Mouse (Mus musculus) liver, embryonic 14.5 days (tissue): ENCODE measurements around the gene Adcy4. TPM values are rescaled to one million over a fixed set of nuclear protein-coding genes. Genes with fewer than 3 reads are reported as not detected.

Source experiments
- ATAC-seq: fragments of 200-750 bp; cut with Nextera tagmentation; 2 replicates; pipeline ENCODE4 v1.8.0; 2017; ENCODE audit warnings: moderate number of reproducible peaks, mild to moderate bottlenecking, moderate library complexity; ENCODE audit not compliant: insufficient read depth
- DNase-seq, 3 experiments: peaks; one replicate each; pipeline ENCODE4 v3.0.0-alpha.2; 2012 to 2013; ENCODE audit warnings: low read depth in 3 of 3, low spot score in 3 of 3
- H3K27ac ChIP-seq: fragments of 300-500 bp; sonication (generic); 2 replicates; pipeline ENCODE4 v1.5.1; 2014; ENCODE audit warnings: moderate library complexity, mild to moderate bottlenecking, control low read depth, inconsistent platforms
- H3K27me3 ChIP-seq: fragments of 300-500 bp; sonication (generic); 2 replicates; pipeline ENCODE4 v1.6.1; 2014; ENCODE audit warnings: mild to moderate bottlenecking, low read length, moderate library complexity; ENCODE audit not compliant: control insufficient read depth, insufficient read depth
- H3K36me3 ChIP-seq: fragments of 300-500 bp; sonication (generic); replicated peaks from 2 replicates; pipeline ENCODE4 v1.6.1; 2014; ENCODE audit warnings: low read depth; ENCODE audit not compliant: control insufficient read depth, insufficient read depth
- H3K4me1 ChIP-seq, 2 experiments: fragments of 200-500 bp in 1 of 2; fragments of 300-500 bp in 1 of 2; sonication (generic) in 1 of 2; replicated peaks; 2 replicates each; pipeline ENCODE4 v1.6.1; 2012 to 2014; ENCODE audit warnings: antibody characterized with exemption in 1 of 2, inconsistent platforms in 1 of 2, low read length in 1 of 2; ENCODE audit not compliant: control insufficient read depth in 2 of 2, insufficient read depth in 2 of 2
- H3K4me2 ChIP-seq: fragments of 300-500 bp; sonication (generic); 2 replicates; pipeline ENCODE4 v1.6.1; 2014; ENCODE audit warnings: low read depth, mild to moderate bottlenecking, control low read depth, moderate library complexity
- H3K4me3 ChIP-seq, 2 experiments: fragments of 200-500 bp in 1 of 2; fragments of 300-500 bp in 1 of 2; sonication (generic) in 1 of 2; 2 replicates each; pipeline ENCODE4 v1.5.1; 2012 to 2014; ENCODE audit warnings: low read depth in 2 of 2, low read length in 2 of 2, mild to moderate bottlenecking in 2 of 2, control low read depth in 1 of 2, inconsistent platforms in 1 of 2, moderate library complexity in 1 of 2; ENCODE audit not compliant: insufficient read depth in 1 of 2
- H3K9ac ChIP-seq: fragments of 300-500 bp; sonication (generic); replicated peaks from 2 replicates; pipeline ENCODE4 v1.6.1; 2014; ENCODE audit warnings: mild to moderate bottlenecking, control low read depth, moderate library complexity
- H3K9me3 ChIP-seq: fragments of 300-500 bp; sonication (generic); 2 replicates; pipeline ENCODE4 v1.6.1; 2016; ENCODE audit warnings: low read length, mixed read lengths; ENCODE audit not compliant: control insufficient read depth
- CTCF ChIP-seq: IDR thresholded peaks from 2 replicates; pipeline ENCODE4 v1.5.1; 2016; ENCODE audit warnings: antibody characterized with exemption, low read depth, control low read depth
- EP300 ChIP-seq: IDR thresholded peaks from 2 replicates; pipeline ENCODE4 v1.6.1; 2016; ENCODE audit warnings: antibody characterized with exemption, low read depth
- WGBS: fragments of 180-500 bp; shearing (Covaris S2); extraction: QIAGEN DNeasy Blood & Tissue Kit; methylation state at CpG from one replicate; pipeline ENCODE4 v1.1.7; 2014; ENCODE audit not compliant: insufficient replicate concordance; 5-methylcytosine and 5-hydroxymethylcytosine counted together
- polyA plus RNA-seq, 2 experiments: library from polyadenylated mRNA; depleted of rRNA in 1 of 2; stranded (reverse) in 1 of 2; unstranded in 1 of 2; fragments of >200 nt; fragmentation: Nextera tagmentation in 1 of 2; extraction: Ambion mirVana in 1 of 2; gene quantifications; 2 replicates each; pipeline versions ENCODE4 v1.2.1 to v1.2.3; 2012 to 2014

The Adcy4 gene
- polyA plus RNA-seq, 2 experiments = 0.66 to 1.0 TPM

GRCm38 (mm10) chr14:55778686-55779085 lies 5.2 kb downstream of the Adcy4 start:
- Histone ChIP-seq H3K4me3 (no peak overlapping the region), H3K27me3 (peaks cover 13% of the 10 kb centered on the region), H3K36me3 (no peaks in the 10 kb centered on the region), H3K4me1 (peaks cover 5 to 13% of the 10 kb centered on the region in 2 experiments; a peak in 3 of 4 replicates), H3K27ac (no peak overlapping the region), H3K9me3 (no peaks in the 10 kb centered on the region), H3K4me2 (no peak overlapping the region), H3K9ac (no peak overlapping the region)
- ATAC-seq (no peak), DNase-seq (no peak)
- no peak for TF ChIP-seq CTCF
- TF ChIP-seq EP300 = no peak
- 84% methylated on average over 15 of the region's 15 CpGs for WGBS

GRCm38 (mm10) chr14:55777806-55778205 lies 6.1 kb downstream of the Adcy4 start:
- no peak for DNase-seq
- TF ChIP-seq EP300 (no peak), CTCF (no peak)
- H3K4me3 ChIP-seq = no peak overlapping the region
- no peak overlapping the region for H3K9ac ChIP-seq
- no peak for ATAC-seq
- H3K4me2 ChIP-seq = no peak overlapping the region
- no peaks in the 10 kb centered on the region for H3K36me3 ChIP-seq
- H3K27ac ChIP-seq = no peak overlapping the region
- 76% methylated on average over 11 of the region's 11 CpGs for WGBS
- peaks cover 5 to 13% of the 10 kb centered on the region in 2 experiments; a peak in 3 of 4 replicates for H3K4me1 ChIP-seq
- H3K9me3 ChIP-seq = no peaks in the 10 kb centered on the region
- H3K27me3 ChIP-seq = peaks cover 6% of the 10 kb centered on the region

- Histone ChIP-seq H3K4me2 (no peak overlapping the region), H3K27me3 (no peaks in the 10 kb centered on the region; the same call in 1 of the 2 replicates), H3K36me3 (no peaks in the 10 kb centered on the region), H3K9me3 (no peaks in the 10 kb centered on the region), H3K9ac (no peak overlapping the region), H3K27ac (no peak overlapping the region), H3K4me1 (peaks cover 5 to 13% of the 10 kb centered on the region in 2 experiments; a peak in 3 of 4 replicates), H3K4me3 (no peak overlapping the region)
- DNase-seq (no peak), ATAC-seq (no peak)
- 16% methylated on average over 3 of the region's 3 CpGs for WGBS
- no peak for TF ChIP-seq CTCF
- TF ChIP-seq EP300 = no peak
These were observed 6.7 kb downstream of the Adcy4 start for GRCm38 (mm10) chr14:55777176-55777575.

GRCm38 (mm10) chr14:55776711-55777110 lies 7.2 kb downstream of the Adcy4 start:
- no peak for ATAC-seq
- no peak overlapping the region for H3K27ac ChIP-seq
- 42% methylated on average over 7 of the region's 7 CpGs for WGBS

GRCm38 (mm10) chr14:55769087-55769703 lies 14.7 kb downstream of the Adcy4 start:
- 26% methylated on average over 16 of the region's 16 CpGs for WGBS
- H3K36me3 ChIP-seq = no peaks in the 10 kb centered on the region
- H3K4me1 ChIP-seq = peaks cover 9 to 28% of the 10 kb centered on the region in 2 experiments
- H3K27me3 ChIP-seq = peaks cover 6% of the 10 kb centered on the region; the same call in 1 of the 2 replicates
- H3K27ac ChIP-seq = no peak overlapping the region
- no peak overlapping the region for H3K4me3 ChIP-seq
- H3K9ac ChIP-seq = no peak overlapping the region
- DNase-seq = peak in 1 of 3 experiments; percentile 45
- TF ChIP-seq CTCF = no peak
- TF ChIP-seq EP300 = peak; percentile 30; the same call in 1 of the 2 replicates
- H3K4me2 ChIP-seq = peak overlapping the region; percentile 32
- peak; percentile 75 for ATAC-seq
- H3K9me3 ChIP-seq = no peaks in the 10 kb centered on the region

More at GRCm38 (mm10) chr14:55776711-55777110, 7.2 kb downstream of the Adcy4 start:
- TF ChIP-seq EP300 (no peak), CTCF (no peak)
- Histone ChIP-seq H3K4me3 (no peak overlapping the region), H3K27me3 (no peaks in the 10 kb centered on the region), H3K4me1 (peaks cover 5 to 13% of the 10 kb centered on the region in 2 experiments; a peak in 3 of 4 replicates), H3K9me3 (no peaks in the 10 kb centered on the region), H3K4me2 (no peak overlapping the region), H3K9ac (no peak overlapping the region), H3K36me3 (no peaks in the 10 kb centered on the region)
- no peak for DNase-seq
